ENCODE assay signal across 23 mouse cellular contexts in genomic region chr9:105681386-105681785, GRCm38 (mm10). TPM values are rescaled to one million over a fixed set of nuclear protein-coding genes. Genes with fewer than 3 reads are reported as not detected.
A peak's percentile ranks its signal among the peaks of the same experiment; 100 is the strongest.
DNase-seq lines count a peak whose midpoint lies in the region; ATAC-seq and TF ChIP-seq lines count a peak whose summit lies in the region.
"Had no signal": no experiment of that assay in that cellular context is flagged by ENCODE, and none has a peak within 500 bp of the region (broad histone marks: within the 10 kb centered on the region; RNA-seq: fewer than 3 reads in every experiment).

No protein-coding gene starts in this region.

- peak overlapping the region; percentile 80 for H3K27ac ChIP-seq in midbrain, embryonic 14.5 days (replicated peaks; ENCODE audit: low read depth, low read length)
- H3K27ac ChIP-seq in midbrain, embryonic 11.5 days (ENCODE audit: low read depth, low read length), result no peak overlapping the region
- H3K27ac ChIP-seq in forebrain, postnatal 0 days (ENCODE audit: low read depth, low read length), result peak overlapping the region; percentile 45
- H3K27ac ChIP-seq in hindbrain, postnatal 0 days, result no peak overlapping the region
- H3K27ac ChIP-seq in neural tube, embryonic 15.5 days (replicated peaks), result peak overlapping the region; percentile 18
- no peak overlapping the region for H3K27ac ChIP-seq in heart, adult 2 months
- H3K27ac ChIP-seq: layer of hippocampus, adult 2 months; limb, embryonic 12.5 days; stomach, embryonic 15.5 days had no signal

- DNase-seq in midbrain, embryonic 14.5 days, result peak; percentile 66
- DNase-seq in midbrain, embryonic 11.5 days (ENCODE audit: low spot score, missing footprints), result no peak
- peak; percentile 50 for DNase-seq in forebrain, postnatal 0 days
- no peak for DNase-seq in hindbrain, postnatal 0 days (ENCODE audit: low spot score)
- no peak for DNase-seq in heart, adult 2 months
- DNase-seq in lung, postnatal 25 days (ENCODE audit: low spot score), result no peak
- DNase-seq: adrenal gland, postnatal 10 days; cerebellum, adult 9-10 months; gastrocnemius, postnatal 10 days; heart, adult 11 months; heart, postnatal 10 days; kidney, postnatal 25 days; liver, postnatal 0 days; lung, postnatal 10 days; right cerebral cortex, postnatal 4 days; thymus, postnatal 4 days had no signal

- 0 out of 2 replicates have a peak overlapping the region, but pooled peaks have one; percentile 23 for H3K9ac ChIP-seq in midbrain, embryonic 14.5 days (replicated peaks; ENCODE audit: low read length)
- no peak overlapping the region for H3K9ac ChIP-seq in midbrain, embryonic 11.5 days (ENCODE audit: low read length)
- H3K9ac ChIP-seq in forebrain, postnatal 0 days, result no peak overlapping the region
- no peak overlapping the region for H3K9ac ChIP-seq in hindbrain, postnatal 0 days (replicated peaks; ENCODE audit: low read length)
- H3K9ac ChIP-seq in neural tube, embryonic 15.5 days (replicated peaks), result no peak overlapping the region
- no peak overlapping the region for H3K9ac ChIP-seq in heart, adult 2 months (ENCODE audit: low read depth, low read length)
- H3K9ac ChIP-seq: heart, embryonic 12.5 days; limb, embryonic 12.5 days; liver, postnatal 0 days; stomach, embryonic 15.5 days had no signal

- no peak for TF ChIP-seq CTCF in forebrain, postnatal 0 days (IDR thresholded peaks at IDR 0.05; ENCODE audit: low read depth)
- TF ChIP-seq CTCF in hindbrain, postnatal 0 days (IDR thresholded peaks at IDR 0.05; ENCODE audit: low read depth), result no peak
- TF ChIP-seq CTCF in heart, adult 2 months (IDR thresholded peaks at IDR 0.05), result no peak

- TF ChIP-seq EP300 in heart, adult 2 months (IDR thresholded peaks at IDR 0.05; ENCODE audit: insufficient read depth, low read depth, low read length), result no peak

- intact Hi-C loops in heart, adult 2 months (cut with DNase I), result no loop called here

- peaks cover 60% of the 10 kb centered on the region for H3K36me3 ChIP-seq in midbrain, embryonic 14.5 days (ENCODE audit: control insufficient read depth, insufficient read depth, low read length)
- H3K36me3 ChIP-seq in midbrain, embryonic 11.5 days (ENCODE audit: control insufficient read depth, insufficient read depth, low read length), result peaks cover 5% of the 10 kb centered on the region
- peaks cover 43% of the 10 kb centered on the region for H3K36me3 ChIP-seq in forebrain, postnatal 0 days (ENCODE audit: insufficient read depth)
- peaks cover 53% of the 10 kb centered on the region for H3K36me3 ChIP-seq in hindbrain, postnatal 0 days (ENCODE audit: insufficient read depth, low read length)
- peaks cover 40% of the 10 kb centered on the region for H3K36me3 ChIP-seq in neural tube, embryonic 15.5 days
- peaks cover 5% of the 10 kb centered on the region for H3K36me3 ChIP-seq in heart, adult 2 months (ENCODE audit: control insufficient read depth, insufficient read depth, low read length)

- no peak for TF ChIP-seq POLR2A in heart, adult 2 months (IDR thresholded peaks at IDR 0.05; ENCODE audit: insufficient read depth, low read depth, low read length)

- 47% methylated on average over 7 of the region's 7 CpGs for WGBS in midbrain, embryonic 14.5 days
- WGBS in midbrain, embryonic 11.5 days, result 95% methylated on average over 7 of the region's 7 CpGs
- 43% methylated on average over 7 of the region's 7 CpGs for WGBS in forebrain, postnatal 0 days
- 38% methylated on average over 7 of the region's 7 CpGs for WGBS in hindbrain, postnatal 0 days
- 34% methylated on average over 7 of the region's 7 CpGs for WGBS in neural tube, embryonic 15.5 days
- WGBS in heart, adult 2 months, result 92% methylated on average over 7 of the region's 7 CpGs

- H3K4me2 ChIP-seq in midbrain, embryonic 14.5 days (ENCODE audit: low read length), result no peak overlapping the region
- no peak overlapping the region for H3K4me2 ChIP-seq in midbrain, embryonic 11.5 days
- no peak overlapping the region for H3K4me2 ChIP-seq in forebrain, postnatal 0 days (ENCODE audit: low read depth)
- no peak overlapping the region for H3K4me2 ChIP-seq in hindbrain, postnatal 0 days (ENCODE audit: low read depth, low read length)
- H3K4me2 ChIP-seq in neural tube, embryonic 15.5 days, result no peak overlapping the region
- H3K4me2 ChIP-seq: heart, embryonic 12.5 days; limb, embryonic 12.5 days; liver, embryonic 11.5 days; stomach, embryonic 15.5 days had no signal

- peaks cover 9% of the 10 kb centered on the region; the same call in 1 of the 2 replicates for H3K4me1 ChIP-seq in midbrain, embryonic 14.5 days (ENCODE audit: control insufficient read depth, insufficient read depth, low read length)
- H3K4me1 ChIP-seq in midbrain, embryonic 11.5 days (ENCODE audit: control insufficient read depth, insufficient read depth, low read length), result no peaks in the 10 kb centered on the region
- H3K4me1 ChIP-seq in forebrain, postnatal 0 days (ENCODE audit: insufficient read depth), result no peaks in the 10 kb centered on the region
- H3K4me1 ChIP-seq in hindbrain, postnatal 0 days (ENCODE audit: insufficient read depth, low read length), result no peaks in the 10 kb centered on the region
- H3K4me1 ChIP-seq in neural tube, embryonic 15.5 days, result peaks cover 10% of the 10 kb centered on the region; the same call in 1 of the 2 replicates
- H3K4me1 ChIP-seq in heart, adult 2 months (ENCODE audit: control insufficient read depth, insufficient read depth, low read length), result no peaks in the 10 kb centered on the region
- H3K4me1 ChIP-seq: limb, embryonic 12.5 days; stomach, embryonic 15.5 days had no signal

- no peaks in the 10 kb centered on the region for H3K79me2 ChIP-seq in heart, adult 2 months (replicated peaks; ENCODE audit: control insufficient read depth, insufficient read depth, low read length)

- H3K27me3 ChIP-seq in midbrain, embryonic 14.5 days (ENCODE audit: control insufficient read depth, insufficient read depth, low read length), result no peaks in the 10 kb centered on the region
- no peaks in the 10 kb centered on the region for H3K27me3 ChIP-seq in midbrain, embryonic 11.5 days (ENCODE audit: control insufficient read depth, insufficient read depth, low read length)
- H3K27me3 ChIP-seq in forebrain, postnatal 0 days (ENCODE audit: insufficient read depth, low read length), result no peaks in the 10 kb centered on the region
- no peaks in the 10 kb centered on the region for H3K27me3 ChIP-seq in hindbrain, postnatal 0 days (ENCODE audit: insufficient read depth, low read length)
- H3K27me3 ChIP-seq in neural tube, embryonic 15.5 days (replicated peaks), result no peaks in the 10 kb centered on the region
- no peaks in the 10 kb centered on the region for H3K27me3 ChIP-seq in heart, adult 2 months (ENCODE audit: control insufficient read depth, insufficient read depth, low read length)
- H3K27me3 ChIP-seq: heart, embryonic 12.5 days; limb, embryonic 12.5 days; stomach, embryonic 15.5 days had no signal

- no peaks in the 10 kb centered on the region for H3K9me3 ChIP-seq in midbrain, embryonic 14.5 days (ENCODE audit: control insufficient read depth, low read length)
- no peaks in the 10 kb centered on the region for H3K9me3 ChIP-seq in midbrain, embryonic 11.5 days (ENCODE audit: control insufficient read depth, low read length)
- no peaks in the 10 kb centered on the region for H3K9me3 ChIP-seq in forebrain, postnatal 0 days (ENCODE audit: low read length)
- no peaks in the 10 kb centered on the region for H3K9me3 ChIP-seq in hindbrain, postnatal 0 days (ENCODE audit: low read length)
- H3K9me3 ChIP-seq in neural tube, embryonic 15.5 days (replicated peaks), result no peaks in the 10 kb centered on the region
- H3K9me3 ChIP-seq: heart, embryonic 12.5 days; limb, embryonic 12.5 days; stomach, embryonic 15.5 days had no signal

- peak; percentile 53; the same call in 1 of the 2 replicates for ATAC-seq in midbrain, embryonic 14.5 days (ENCODE audit: low FRiP score, low TSS enrichment)
- no peak for ATAC-seq in midbrain, embryonic 11.5 days (ENCODE audit: low FRiP score)
- peak; percentile 88 for ATAC-seq in forebrain, postnatal 0 days
- peak; percentile 49; the same call in 1 of the 2 replicates for ATAC-seq in hindbrain, postnatal 0 days
- ATAC-seq in neural tube, embryonic 15.5 days (ENCODE audit: low FRiP score), result peak; percentile 53; the same call in 1 of the 2 replicates
- ATAC-seq: intestine, postnatal 0 days; liver, postnatal 0 days had no signal

- no peak overlapping the region for H3K4me3 ChIP-seq in midbrain, embryonic 14.5 days (replicated peaks; ENCODE audit: low read depth, low read length)
- H3K4me3 ChIP-seq in midbrain, embryonic 11.5 days (ENCODE audit: low read depth, low read length), result no peak overlapping the region
- H3K4me3 ChIP-seq in forebrain, postnatal 0 days (ENCODE audit: low read depth, low read length), result no peak overlapping the region
- no peak overlapping the region for H3K4me3 ChIP-seq in hindbrain, postnatal 0 days (ENCODE audit: low read length)
- no peak overlapping the region for H3K4me3 ChIP-seq in neural tube, embryonic 15.5 days (replicated peaks)
- no peak overlapping the region for H3K4me3 ChIP-seq in heart, adult 2 months
- H3K4me3 ChIP-seq: heart, embryonic 12.5 days; layer of hippocampus, adult 2 months; limb, embryonic 12.5 days; stomach, embryonic 15.5 days had no signal

RNA-seq across cellular contexts. Expression of gene Pik3r4, which starts 38.6 kb away (rescaled TPM):
- 15.6 and 20.9 TPM in 2 replicates for polyA plus RNA-seq in midbrain, embryonic 14.5 days (2014; fragmentation: Nextera tagmentation; extraction: Ambion mirVana)
- polyA plus RNA-seq in midbrain, embryonic 11.5 days (2014; fragmentation: Nextera tagmentation; extraction: Ambion mirVana), result 25.4 and 27.4 TPM in 2 replicates
- total RNA-seq in forebrain, postnatal 0 days (2014; rRNA removed), result 19.1 and 20.8 TPM in 2 replicates
- 11.2 and 12.9 TPM in 2 replicates for polyA plus RNA-seq in forebrain, postnatal 0 days (2015; fragmentation: Nextera tagmentation; extraction: Ambion mirVana)
- 17.7 and 26.7 TPM in 2 replicates for total RNA-seq in hindbrain, postnatal 0 days (2014; rRNA removed)
- 12.8 and 13.1 TPM in 2 replicates for polyA plus RNA-seq in hindbrain, postnatal 0 days (2015; fragmentation: Nextera tagmentation; extraction: Ambion mirVana)
- polyA plus RNA-seq in neural tube, embryonic 15.5 days (2015; fragmentation: Nextera tagmentation; extraction: Ambion mirVana), result 15.8 and 16.5 TPM in 2 replicates
- total RNA-seq in heart, adult 2 months (2021), result 10 to 100 TPM; 19.6 to 19.8 TPM
- 11.9 and 16.5 TPM in 2 replicates for polyA plus RNA-seq in heart, adult 2 months (2012; rRNA removed)

Comparison
In these comparisons a context has a peak if more than half of its experiments do, and no peak if none do; other contexts are left out.
1. DNase-seq: peak in midbrain, embryonic 14.5 days (single experiment) and forebrain, postnatal 0 days (single experiment); none in midbrain, embryonic 11.5 days (single experiment), hindbrain, postnatal 0 days (single experiment), heart, adult 2 months (0 of 2) and lung, postnatal 25 days (single experiment).
2. H3K27ac ChIP-seq: peak in midbrain, embryonic 14.5 days (single experiment), forebrain, postnatal 0 days (single experiment) and neural tube, embryonic 15.5 days (single experiment); none in midbrain, embryonic 11.5 days (single experiment), hindbrain, postnatal 0 days (single experiment) and heart, adult 2 months (single experiment).